In the genomic region with DNA sequence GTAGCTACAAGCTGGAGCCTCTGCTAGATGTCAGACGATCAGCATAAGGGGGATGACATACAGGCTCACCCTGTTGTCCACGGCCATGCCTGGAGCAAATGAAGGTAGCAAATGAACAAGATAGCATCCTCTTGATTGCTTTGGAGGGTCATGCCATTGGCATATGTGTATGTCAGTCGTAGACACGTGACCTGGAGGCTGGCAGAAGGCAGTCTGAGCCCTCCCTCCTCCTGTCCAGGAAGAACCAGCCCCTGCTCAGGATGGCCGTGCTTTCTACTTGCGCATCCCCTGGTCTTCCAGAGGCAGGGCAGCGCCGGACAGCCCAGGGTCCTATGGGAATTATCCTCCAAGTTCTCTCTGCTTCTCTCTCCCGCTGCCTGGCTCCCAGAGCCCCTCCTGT, we compare ENCODE assay signal across 19 mouse cellular contexts. TPM values are rescaled to one million over a fixed set of nuclear protein-coding genes. Genes with fewer than 3 reads are reported as not detected.
DNase-seq lines count a peak whose midpoint lies in the region; ATAC-seq lines count a peak whose summit lies in the region.
"Had no signal": no experiment of that assay in that cellular context is flagged by ENCODE, and none has a peak within 500 bp of the region (broad histone marks: within the 10 kb centered on the region; RNA-seq: fewer than 3 reads in every experiment).

No protein-coding gene starts in this region.

- H3K9me3 ChIP-seq in heart, embryonic 12.5 days (replicated peaks), result no peaks in the 10 kb centered on the region
- no peaks in the 10 kb centered on the region for H3K9me3 ChIP-seq in forebrain, embryonic 12.5 days
- H3K9me3 ChIP-seq in hindbrain, embryonic 15.5 days, result no peaks in the 10 kb centered on the region
- H3K9me3 ChIP-seq: limb, embryonic 15.5 days; stomach, embryonic 15.5 days had no signal

- DNase-seq in heart, postnatal 10 days, result no peak
- peak; percentile 47 for DNase-seq in 416B (ENCODE audit: low read depth)
- no peak for DNase-seq in layer of hippocampus, postnatal 25 days (ENCODE audit: extremely low spot score in 1 of 2, low spot score in 1 of 2)
- DNase-seq in urinary bladder, postnatal 14 days (ENCODE audit: low spot score), result no peak
- DNase-seq: B cell, adult 2 months; cerebellum, adult 9-10 months; gastrocnemius, postnatal 14 days; heart, postnatal 14 days; kidney, adult 9 months; kidney, postnatal 4 days; lung, adult 18-20 months; right cerebral cortex, adult 18-20 months; thymus, postnatal 36 days had no signal

- peaks cover 27% of the 10 kb centered on the region for H3K4me1 ChIP-seq in heart, embryonic 12.5 days (replicated peaks)
- peaks cover 36% of the 10 kb centered on the region for H3K4me1 ChIP-seq in forebrain, embryonic 12.5 days
- H3K4me1 ChIP-seq in hindbrain, embryonic 15.5 days (replicated peaks), result peaks cover 50% of the 10 kb centered on the region
- H3K4me1 ChIP-seq: limb, embryonic 15.5 days; stomach, embryonic 15.5 days had no signal

- intact Hi-C loops in heart, postnatal 10 days (cut with DNase I), result loop anchor here (5.0 kb wide), 2 partner anchors 47 to 77 kb away; no protein-coding TSS in a partner anchor

- WGBS in heart, embryonic 12.5 days, result 43% methylated on average over 9 of the region's 9 CpGs
- 78% methylated on average over 9 of the region's 9 CpGs for WGBS in forebrain, embryonic 12.5 days
- 69% methylated on average over 9 of the region's 9 CpGs for WGBS in hindbrain, embryonic 15.5 days

- H3K36me3 ChIP-seq in heart, embryonic 12.5 days, result no peaks in the 10 kb centered on the region
- 0 out of 2 replicates have a peak, but pooled peaks cover 6% of the 10 kb centered on the region for H3K36me3 ChIP-seq in forebrain, embryonic 12.5 days (replicated peaks)
- peaks cover 8% of the 10 kb centered on the region for H3K36me3 ChIP-seq in hindbrain, embryonic 15.5 days
- H3K36me3 ChIP-seq: limb, embryonic 15.5 days; stomach, embryonic 15.5 days had no signal

- no peak for ATAC-seq in heart, embryonic 12.5 days (ENCODE audit: insufficient number of reproducible peaks, low FRiP score)
- no peak for ATAC-seq in forebrain, embryonic 12.5 days (ENCODE audit: low FRiP score)
- ATAC-seq in hindbrain, embryonic 15.5 days (ENCODE audit: low FRiP score, low read depth), result peak; percentile 13; the same call in 1 of the 2 replicates

- H3K27me3 ChIP-seq in heart, embryonic 12.5 days (replicated peaks), result peaks cover 73% of the 10 kb centered on the region
- H3K27me3 ChIP-seq in forebrain, embryonic 12.5 days, result peaks cover 77% of the 10 kb centered on the region
- peaks cover 8% of the 10 kb centered on the region; the same call in 1 of the 2 replicates for H3K27me3 ChIP-seq in hindbrain, embryonic 15.5 days
- H3K27me3 ChIP-seq: stomach, embryonic 15.5 days had no signal

- H3K4me3 ChIP-seq in heart, embryonic 12.5 days, result no peak overlapping the region
- H3K4me3 ChIP-seq in forebrain, embryonic 12.5 days (replicated peaks), result no peak overlapping the region
- no peak overlapping the region for H3K4me3 ChIP-seq in hindbrain, embryonic 15.5 days
- H3K4me3 ChIP-seq: limb, embryonic 15.5 days; stomach, embryonic 15.5 days had no signal

- no peak overlapping the region for H3K27ac ChIP-seq in heart, embryonic 12.5 days (ENCODE audit: poor library complexity, severe bottlenecking)
- 0 out of 2 replicates have a peak overlapping the region, but pooled peaks have one; percentile 14 for H3K27ac ChIP-seq in forebrain, embryonic 12.5 days
- H3K27ac ChIP-seq in hindbrain, embryonic 15.5 days (replicated peaks), result no peak overlapping the region
- H3K27ac ChIP-seq: limb, embryonic 15.5 days; stomach, embryonic 15.5 days had no signal

- no peak overlapping the region for H3K4me2 ChIP-seq in heart, embryonic 12.5 days
- H3K4me2 ChIP-seq in forebrain, embryonic 12.5 days, result no peak overlapping the region
- no peak overlapping the region for H3K4me2 ChIP-seq in hindbrain, embryonic 15.5 days
- H3K4me2 ChIP-seq: limb, embryonic 15.5 days; stomach, embryonic 15.5 days had no signal

- H3K9ac ChIP-seq in heart, embryonic 12.5 days, result peak overlapping the region; percentile 13; the same call in 1 of the 2 replicates
- H3K9ac ChIP-seq in forebrain, embryonic 12.5 days, result no peak overlapping the region; the same call in 1 of the 2 replicates
- no peak overlapping the region for H3K9ac ChIP-seq in hindbrain, embryonic 15.5 days
- H3K9ac ChIP-seq: limb, embryonic 15.5 days; stomach, embryonic 15.5 days had no signal

RNA-seq across cellular contexts. Expression of a gene that starts 23.6 kb away (rescaled TPM):
- 17.0 and 17.7 TPM in 2 replicates for polyA plus RNA-seq in heart, embryonic 12.5 days (2016; fragmentation: Nextera tagmentation; extraction: Ambion mirVana)
- 10 to 100 TPM; 39.5 to 41.7 TPM for total RNA-seq in heart, postnatal 10 days (2021)
- 29.1 and 29.6 TPM in 2 replicates for polyA plus RNA-seq in forebrain, embryonic 12.5 days (2016; fragmentation: Nextera tagmentation; extraction: Ambion mirVana)
- 15.1 and 19.0 TPM in 2 replicates for polyA plus RNA-seq in hindbrain, embryonic 15.5 days (2015; fragmentation: Nextera tagmentation; extraction: Ambion mirVana)
- total RNA-seq in layer of hippocampus, postnatal 25 days (2021), result 10 to 100 TPM; 42.5 to 58.5 TPM

RNA-seq across cellular contexts. Expression of a gene that starts 28.3 kb away (rescaled TPM):
- polyA plus RNA-seq in heart, embryonic 12.5 days (2016; fragmentation: Nextera tagmentation; extraction: Ambion mirVana), result 0.18 TPM in 1 of 2 replicates, not detected in the other
- under 1 TPM; 0.22 to 0.64 TPM for total RNA-seq in heart, postnatal 10 days (2021)
- 54.0 and 62.2 TPM in 2 replicates for polyA plus RNA-seq in forebrain, embryonic 12.5 days (2016; fragmentation: Nextera tagmentation; extraction: Ambion mirVana)
- polyA plus RNA-seq in hindbrain, embryonic 15.5 days (2015; fragmentation: Nextera tagmentation; extraction: Ambion mirVana), result 123 and 151 TPM in 2 replicates
- 100 to 1,000 TPM; 162 to 174 TPM for total RNA-seq in layer of hippocampus, postnatal 25 days (2021)
- total RNA-seq: megakaryocyte-erythroid progenitor cell, adult 5-6 weeks had no signal

Comparison
In these comparisons a context has a peak if more than half of its experiments do, and no peak if none do; other contexts are left out.
1. RNA of a gene that starts 28.3 kb away (polyA plus RNA-seq): 123 to 151 TPM in hindbrain, embryonic 15.5 days and 54.0 to 62.2 TPM in forebrain, embryonic 12.5 days; 0.18 TPM in heart, embryonic 12.5 days; every median in the first group is over 10 times any median in the second.